Mouse (Mus musculus) 416B (cell line): Measurements from ENCODE around the gene Ceacam19.
"Not testable (repeated sequence)": the region's sequence is repeated elsewhere in the genome, so short reads cannot be mapped to it uniquely, and the experiment has no call there.

Source experiments
- DNase-seq: peaks from one replicate; pipeline ENCODE4 v3.0.0; 2011; ENCODE audit warnings: low read depth

The Ceacam19 gene

DNA sequence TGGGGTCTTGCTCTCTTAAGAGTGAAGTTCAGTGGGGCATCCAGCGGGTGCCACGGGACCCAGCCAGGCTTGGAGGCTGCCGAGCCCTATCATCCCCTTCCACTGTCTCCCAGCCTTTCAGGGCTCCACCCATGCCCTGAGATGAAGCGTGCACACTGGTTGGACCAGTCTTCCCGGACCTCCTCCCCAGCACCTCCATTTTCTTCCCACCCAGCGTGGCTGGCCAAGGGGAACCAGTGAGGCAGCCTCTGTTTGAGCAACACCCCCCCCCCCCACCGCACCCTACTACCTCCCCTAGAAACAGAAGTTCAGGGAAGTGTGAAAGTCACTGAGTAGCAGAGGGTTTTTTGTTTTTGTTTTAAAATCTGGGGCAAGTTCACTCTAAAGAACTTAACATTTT lies at the start of gene Ceacam19:
Ceacam19 (minus strand) TSS at position 117 of the 400 bp plus-strand sequence.
- no peak for DNase-seq

DNA sequence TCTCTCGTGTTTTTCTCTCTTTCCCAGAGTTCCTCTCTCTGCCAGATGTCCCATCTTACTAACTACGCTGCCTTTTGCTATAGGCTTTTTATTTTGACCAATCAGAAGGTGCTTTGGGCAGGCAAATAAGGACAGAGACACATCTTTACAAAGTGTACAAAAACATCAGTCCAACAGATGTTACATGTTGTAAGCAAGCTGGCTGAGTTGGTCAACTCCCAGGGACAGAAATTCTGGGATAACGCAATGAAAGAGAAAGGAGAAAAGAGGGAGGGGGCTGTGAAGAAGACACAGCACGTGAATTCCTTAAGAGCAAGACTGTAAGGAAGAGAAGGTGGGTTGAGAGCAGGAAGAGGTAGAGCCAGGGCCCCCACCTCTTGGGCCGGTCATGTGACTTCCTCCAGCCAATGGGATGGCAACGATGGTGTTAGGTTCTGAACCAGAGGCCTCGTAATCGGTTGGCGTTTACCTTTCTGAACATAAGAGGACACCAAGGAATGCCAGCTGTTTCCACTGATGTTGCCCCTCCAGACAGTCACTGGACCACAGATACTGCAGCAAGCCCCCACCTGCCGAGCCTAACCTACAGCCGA lies 49.6 kb upstream of the Ceacam19 start:
- DNase-seq, result no peak

DNA sequence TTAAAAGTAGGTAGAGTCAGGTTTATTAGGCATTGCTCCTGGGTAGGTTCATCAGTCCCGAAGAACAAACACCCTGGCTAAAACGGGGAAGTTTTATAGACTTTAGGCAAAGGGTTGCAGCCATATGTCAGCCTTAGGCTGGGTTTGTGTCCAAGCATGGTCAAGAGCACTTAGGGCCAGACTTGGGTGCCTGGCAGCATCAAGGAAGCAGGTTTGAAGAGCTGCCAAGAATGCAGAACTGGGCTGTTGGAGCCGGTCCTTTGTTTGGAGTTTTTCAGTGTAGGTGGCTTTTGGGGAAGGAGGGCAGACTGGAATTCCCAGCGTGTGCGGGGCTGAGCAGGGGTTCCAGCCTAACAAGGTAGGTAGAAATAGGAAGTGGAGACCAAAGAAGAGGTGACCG lies 48.2 kb upstream of the Ceacam19 start:
- DNase-seq, result peak; percentile 50

DNA sequence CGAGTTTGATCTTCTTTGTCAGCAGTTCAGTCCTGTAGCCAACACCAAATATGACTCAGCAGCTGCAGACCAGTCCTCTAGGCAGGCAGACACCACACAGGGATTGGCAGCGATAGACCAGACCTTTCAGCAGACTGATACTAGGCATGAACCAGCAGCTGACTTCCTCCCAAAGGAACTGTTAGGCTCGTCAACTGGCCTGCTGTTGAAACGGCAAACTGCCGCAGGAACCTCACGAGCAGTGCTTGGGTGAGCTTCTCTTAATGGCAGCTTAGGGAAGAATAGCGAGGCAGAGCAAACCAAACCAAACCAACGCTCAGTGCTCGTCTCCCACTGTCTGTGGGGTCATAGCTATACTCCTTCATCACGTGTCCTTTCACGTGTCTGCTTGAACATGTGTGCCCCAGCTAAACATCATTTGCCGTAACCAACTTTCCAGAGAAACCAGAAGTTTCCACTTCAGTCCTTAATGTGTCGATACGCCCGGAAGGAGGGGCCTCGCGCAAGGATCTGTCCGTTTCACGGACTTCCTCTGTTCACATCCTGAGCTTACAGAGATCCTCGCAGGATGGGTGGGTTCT lies 47.5 kb upstream of the Ceacam19 start:
- DNase-seq, result peak; percentile 96

DNA sequence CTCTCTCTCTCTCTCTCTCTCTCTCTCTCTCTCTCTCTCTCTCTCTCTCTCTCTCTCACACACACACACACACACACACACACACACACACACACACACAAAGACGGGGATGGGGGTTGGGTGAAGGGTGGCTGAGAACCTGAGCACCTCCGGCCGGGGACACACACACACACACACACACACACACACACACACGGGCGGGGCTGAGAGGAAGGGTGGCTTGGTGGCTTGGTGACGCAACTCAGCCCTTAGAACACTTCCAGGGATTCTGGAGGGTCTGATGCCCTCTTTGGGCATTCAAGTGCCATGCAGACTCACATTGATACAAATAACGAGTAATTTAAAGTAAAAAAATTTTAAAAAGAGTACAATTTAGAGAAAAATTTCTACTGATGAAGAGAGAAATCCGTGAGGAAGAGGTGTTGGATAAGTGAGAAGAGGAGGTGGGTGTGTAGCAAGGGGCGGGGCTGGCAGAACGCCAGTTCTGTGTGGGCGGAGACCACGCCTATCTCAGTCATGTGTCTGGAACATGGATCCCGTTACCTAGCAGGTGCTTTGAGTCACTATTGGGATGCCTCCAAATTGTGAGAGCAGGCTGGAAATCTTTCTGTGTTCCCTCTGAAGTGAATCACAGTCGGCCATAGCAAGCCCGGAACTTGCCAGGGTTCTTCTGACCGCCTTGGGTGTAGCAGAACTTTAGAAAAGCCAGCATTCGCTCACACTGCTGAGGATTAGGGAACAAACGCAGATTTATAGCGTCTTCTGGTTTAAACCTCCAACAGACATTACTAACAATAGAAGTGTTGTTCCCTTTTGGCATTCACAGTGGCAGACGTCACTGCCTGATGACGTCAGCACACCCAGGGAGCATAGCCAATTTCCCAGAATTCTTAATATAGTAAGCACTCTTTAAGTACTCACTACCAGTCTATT lies 45.4 kb upstream of the Ceacam19 start:
- DNase-seq, result peak; percentile 95

DNA sequence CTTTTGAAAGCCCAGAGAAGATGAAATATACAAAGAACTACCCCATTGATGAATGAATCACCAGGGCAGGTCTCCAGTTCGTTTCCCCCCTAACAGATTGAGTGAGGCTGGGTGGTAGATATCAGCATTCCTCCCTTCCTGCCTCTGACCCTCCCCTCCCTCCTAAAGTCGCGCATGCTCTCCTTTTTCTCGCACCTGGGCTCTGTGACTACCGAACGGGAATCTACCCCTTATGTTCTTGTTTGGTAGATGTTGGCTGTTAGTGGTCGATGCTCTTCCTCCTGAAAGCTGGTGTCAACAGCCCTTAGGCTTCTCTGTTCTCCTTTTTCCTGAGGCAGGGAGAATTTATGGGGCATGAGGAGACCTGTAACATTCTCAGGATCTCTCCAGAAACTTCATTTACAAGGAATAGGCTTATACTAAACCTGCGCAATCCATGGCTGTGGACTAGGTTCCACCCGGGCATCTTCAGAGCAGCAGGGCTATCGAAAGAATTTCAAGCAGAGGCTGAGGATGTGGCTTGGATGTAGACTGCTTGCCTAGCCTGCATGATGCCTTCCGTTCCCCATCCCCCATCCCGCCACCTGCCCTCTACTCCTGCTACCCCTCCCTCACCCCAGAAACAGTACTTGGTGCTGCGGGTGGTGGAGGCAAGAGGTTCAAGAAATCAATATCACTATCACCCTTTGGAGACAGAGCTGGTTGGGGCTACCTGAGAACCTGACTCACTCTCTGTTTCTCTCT lies 44.5 kb upstream of the Ceacam19 start:
- DNase-seq, result peak; percentile 80

DNA sequence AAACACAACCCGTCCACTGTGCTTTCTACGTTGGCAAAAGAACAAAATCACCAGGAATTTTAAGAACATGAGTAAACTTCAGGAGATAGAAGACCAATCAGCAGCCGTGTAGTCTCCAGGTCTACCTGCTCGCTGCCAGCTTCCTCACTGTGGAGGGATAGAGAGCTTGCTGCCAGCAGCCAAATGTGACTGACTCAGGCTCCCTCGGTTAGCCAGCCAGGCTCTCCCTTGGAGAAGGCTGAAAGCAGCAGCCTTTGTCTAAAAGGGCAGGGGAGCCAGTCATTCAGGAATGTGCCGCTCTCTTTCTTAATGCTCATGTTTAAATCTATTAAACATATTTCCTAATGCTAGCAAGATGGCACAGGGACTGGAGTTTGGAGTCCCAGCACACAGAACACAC lies 42.7 kb upstream of the Ceacam19 start:
- not testable (repeated sequence) for DNase-seq

DNA sequence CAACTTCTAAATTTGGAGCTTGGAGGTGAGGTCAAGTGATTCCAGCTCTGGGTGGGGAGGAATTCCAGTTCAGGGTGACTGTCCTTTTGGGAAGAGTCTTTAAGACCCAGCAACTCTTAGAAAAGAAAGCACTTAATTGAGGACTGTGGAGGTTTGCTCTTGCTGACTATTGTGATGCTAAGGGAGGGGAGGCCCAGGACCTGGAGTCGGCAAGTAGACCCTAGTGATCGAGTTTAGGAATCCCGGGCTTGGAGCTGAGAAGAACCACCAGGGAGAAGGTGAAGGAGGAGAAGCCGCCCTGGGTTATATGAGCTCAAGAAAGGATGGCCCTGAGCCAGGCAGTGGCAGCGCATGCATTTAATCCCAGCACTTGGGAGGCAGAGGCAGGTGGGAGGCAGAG lies 40.7 kb upstream of the Ceacam19 start:
- DNase-seq, result no peak

DNA sequence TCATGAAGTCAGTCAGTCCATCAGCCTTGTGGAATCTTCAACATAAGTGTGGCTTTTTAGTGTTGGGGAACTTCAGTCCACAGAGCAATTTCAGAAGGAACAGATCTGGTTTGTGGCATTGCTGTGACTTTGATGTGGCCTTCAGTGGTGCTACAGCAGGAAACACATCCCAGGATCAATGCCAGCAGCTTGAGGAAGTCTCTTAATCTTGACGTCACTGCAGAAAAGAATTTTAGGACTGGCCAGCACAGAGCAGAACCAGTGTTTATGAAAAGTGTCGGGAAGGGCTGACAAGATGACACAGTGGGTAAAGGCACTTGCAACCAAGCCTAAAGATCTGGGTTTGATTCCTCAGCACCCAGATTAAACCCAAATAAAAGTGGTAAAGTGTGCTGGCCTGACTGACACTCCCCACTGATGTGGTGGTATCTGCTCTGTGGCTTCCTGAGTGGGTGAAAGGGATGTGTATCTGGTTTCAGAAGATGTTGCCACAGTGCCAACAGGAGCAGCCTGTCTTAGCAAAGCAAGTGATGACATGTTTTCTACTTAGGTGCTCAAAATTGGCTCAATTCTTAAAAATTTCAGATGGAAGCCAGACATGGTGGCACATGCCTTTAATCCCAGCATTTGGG lies 39.2 kb upstream of the Ceacam19 start:
- peak; percentile 86 for DNase-seq

DNA sequence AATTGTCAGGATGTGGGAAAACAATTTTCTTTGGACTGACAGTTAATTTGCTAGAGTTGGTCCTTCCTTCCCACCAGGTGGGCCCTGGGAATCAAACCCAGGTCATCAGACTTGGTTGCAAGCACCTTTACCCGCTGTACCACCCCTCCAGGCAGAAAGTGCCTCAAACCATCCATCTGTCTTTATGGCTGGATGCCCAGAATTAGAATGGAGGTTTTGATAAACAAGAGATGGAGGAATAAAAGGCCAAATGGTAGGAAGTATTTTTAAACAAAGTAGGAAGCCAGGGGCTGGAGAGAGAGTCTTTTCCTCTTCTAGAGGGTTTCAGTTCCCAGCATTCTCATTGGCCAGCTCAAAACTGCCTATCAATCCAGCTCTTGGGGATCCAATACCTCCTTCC lies 37.6 kb upstream of the Ceacam19 start:
- DNase-seq, result no peak

DNA sequence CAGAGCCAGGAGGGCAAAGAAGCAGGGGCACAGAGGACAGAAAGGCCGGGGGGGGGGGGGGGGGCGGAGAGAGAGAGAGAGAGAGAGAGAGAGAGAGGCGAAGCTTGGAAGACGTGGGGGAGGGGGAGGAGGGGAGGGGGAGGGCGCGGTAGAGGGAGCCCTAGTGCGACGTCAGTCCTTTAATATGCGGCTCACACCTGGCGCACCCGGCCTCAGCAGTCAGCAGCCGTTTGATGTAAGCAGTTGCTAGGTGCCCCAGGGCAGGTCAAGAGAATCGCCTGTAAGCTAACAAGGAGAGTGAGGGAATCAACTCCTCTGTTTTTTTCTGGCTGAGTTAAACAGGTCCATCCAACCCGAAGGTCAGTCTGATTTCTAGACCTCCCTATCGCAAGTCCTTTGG lies 36.0 kb upstream of the Ceacam19 start:
- no peak for DNase-seq

DNA sequence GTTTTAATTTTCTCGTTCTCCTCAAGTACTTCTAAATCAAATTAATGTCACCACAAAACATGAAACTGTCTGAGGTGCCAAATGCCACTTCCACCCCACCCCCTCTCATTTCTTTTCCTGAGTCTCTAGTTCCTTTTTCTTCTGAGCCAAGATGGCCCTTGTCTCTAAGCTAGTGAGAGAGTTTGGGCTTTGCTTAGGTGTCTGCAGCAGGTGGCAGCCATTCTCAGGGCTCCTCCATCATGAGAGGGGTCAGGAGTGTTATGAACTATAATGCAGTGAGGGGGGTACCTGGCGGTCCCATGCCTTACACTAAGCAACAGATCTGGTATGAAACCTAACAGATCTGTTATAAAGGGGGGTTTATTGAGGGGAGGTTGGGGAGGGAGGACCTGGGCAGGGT lies 35.6 kb upstream of the Ceacam19 start:
- DNase-seq, result no peak

DNA sequence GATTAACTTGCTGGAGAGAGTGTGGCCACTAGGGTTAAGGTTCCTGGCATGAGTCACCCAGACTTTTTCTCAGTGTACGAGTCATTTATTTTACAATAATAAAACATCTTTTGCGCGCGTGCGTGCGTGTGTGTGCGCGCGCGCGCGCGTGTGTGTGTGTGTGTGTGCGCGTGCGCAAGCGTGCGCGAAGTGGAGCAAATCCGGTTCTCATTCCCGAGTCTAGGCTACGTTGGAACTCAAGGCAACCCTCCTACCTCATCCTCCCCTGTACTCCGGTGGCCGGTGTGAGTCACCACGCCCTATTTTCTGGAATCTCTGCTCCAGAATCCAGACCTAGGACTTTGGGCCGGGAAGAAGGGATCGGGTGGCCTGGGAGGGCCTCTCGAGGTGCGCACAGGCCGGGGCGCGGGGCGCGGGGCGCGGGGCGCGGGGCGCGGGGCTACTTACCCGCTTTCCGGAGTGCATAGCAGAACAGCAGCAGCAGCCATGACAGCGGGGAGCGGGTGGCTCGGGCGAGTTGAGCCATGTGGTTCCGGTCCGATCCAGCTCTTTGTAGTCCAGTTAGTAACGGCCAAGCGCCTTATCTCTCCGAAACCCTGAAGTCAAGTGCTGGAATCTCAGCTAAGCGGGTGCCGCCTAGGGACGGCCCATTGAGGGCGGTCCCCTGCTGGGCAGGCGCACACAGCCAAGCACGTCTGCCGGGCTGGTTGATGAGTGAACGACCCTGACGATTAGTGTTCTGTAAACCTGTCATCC lies 32.9 kb upstream of the Ceacam19 start, which contains the start of gene Pvr:
Pvr (minus strand) TSS at position 655 of the 756 bp plus-strand sequence.
- DNase-seq, result peak; percentile 81

DNA sequence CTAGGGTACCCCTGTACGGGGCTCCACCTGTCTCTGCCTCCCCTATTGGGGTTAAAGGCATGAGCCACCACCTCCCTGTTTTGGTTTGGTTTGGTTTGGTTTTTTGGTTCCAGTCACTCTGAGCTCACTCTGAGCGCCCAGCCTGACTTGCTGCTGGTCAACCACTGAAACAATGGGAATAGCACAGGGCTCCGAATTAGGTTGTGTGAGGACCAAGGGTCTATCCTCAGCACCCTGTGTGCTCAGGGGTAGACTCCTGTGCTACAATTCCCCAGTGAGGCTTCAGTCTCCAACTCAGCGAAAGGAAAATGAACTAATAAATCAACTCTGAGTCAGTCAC lies 32.4 kb upstream of the Ceacam19 start:
- DNase-seq, result peak; percentile 22

DNA sequence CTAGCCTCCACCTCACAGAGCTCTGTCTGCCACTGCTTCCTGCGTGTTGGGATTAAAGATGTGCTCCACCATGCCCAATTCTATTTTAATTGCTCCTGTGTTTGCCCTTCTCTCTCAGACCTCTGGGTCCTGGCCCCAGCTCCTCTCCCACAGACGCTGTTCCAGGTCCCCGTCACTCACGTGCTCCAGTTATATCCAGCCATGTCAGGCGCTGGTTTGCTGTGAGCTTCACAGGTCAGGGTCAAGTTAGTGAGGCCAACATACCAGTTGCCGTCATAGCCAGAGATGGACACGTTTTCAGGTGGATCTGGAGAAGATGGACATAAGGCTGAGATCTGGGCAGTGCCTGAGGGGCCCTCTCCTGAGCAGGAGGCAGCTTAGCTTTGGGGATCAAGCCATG lies 26.8 kb upstream of the Ceacam19 start:
- DNase-seq, result no peak

DNA sequence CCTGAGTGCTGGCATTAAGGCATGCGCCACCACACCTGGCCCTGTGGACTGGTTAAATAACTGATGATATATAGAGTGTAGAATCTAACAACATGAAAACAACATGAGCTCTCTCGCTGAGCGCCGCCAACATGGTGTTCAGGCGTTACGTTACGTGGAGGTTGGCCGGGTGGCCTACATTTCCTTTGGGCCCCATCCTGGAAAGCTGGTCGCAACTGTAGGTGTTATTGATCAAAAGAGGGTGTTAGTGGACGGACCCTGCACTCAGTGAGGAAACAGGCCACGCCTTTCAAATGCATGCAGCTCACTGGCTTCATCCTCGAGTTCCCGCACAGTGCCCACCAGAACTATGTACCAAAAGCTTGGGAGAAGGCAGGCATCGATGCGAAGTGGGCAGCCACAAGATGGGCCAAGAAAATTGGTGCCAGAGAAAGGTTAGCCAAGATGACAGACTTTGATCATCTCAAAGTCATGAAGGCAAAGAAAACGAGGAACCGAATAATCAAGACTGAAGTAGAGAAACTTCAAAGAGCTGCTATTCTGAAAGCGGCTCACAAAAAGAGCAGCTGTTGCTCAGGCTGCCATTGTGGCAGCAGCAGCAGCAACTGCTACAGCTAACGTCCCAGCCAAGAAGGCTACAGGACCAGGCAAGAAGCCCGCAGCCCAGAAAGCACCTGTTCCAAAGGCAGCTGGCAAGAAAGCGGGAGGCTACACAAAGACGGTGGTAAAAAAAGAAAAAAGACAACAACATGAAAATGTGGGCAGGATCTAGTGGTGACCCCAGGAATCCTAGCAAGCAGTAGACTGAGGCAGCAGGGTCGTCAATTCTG lies 24.1 kb upstream of the Ceacam19 start:
- DNase-seq, result no peak

DNA sequence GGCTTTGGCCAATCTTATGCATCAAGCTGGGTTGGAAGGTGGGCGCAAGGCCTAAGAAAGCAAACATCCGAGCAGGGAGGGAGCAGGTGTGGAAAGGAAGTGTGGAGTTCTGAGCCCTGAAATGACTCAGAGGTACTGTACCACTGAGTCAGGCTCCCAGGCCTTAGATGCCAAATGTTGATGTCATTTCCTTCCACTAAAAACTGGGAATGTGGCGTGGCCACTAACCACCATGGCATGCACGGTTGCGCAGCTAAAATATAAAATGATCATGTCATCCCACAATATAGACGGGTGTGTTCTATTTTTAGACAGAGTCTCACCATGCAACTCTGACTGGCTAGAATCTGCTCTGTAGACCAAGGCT lies 23.5 kb upstream of the Ceacam19 start:
- DNase-seq, result no peak

DNA sequence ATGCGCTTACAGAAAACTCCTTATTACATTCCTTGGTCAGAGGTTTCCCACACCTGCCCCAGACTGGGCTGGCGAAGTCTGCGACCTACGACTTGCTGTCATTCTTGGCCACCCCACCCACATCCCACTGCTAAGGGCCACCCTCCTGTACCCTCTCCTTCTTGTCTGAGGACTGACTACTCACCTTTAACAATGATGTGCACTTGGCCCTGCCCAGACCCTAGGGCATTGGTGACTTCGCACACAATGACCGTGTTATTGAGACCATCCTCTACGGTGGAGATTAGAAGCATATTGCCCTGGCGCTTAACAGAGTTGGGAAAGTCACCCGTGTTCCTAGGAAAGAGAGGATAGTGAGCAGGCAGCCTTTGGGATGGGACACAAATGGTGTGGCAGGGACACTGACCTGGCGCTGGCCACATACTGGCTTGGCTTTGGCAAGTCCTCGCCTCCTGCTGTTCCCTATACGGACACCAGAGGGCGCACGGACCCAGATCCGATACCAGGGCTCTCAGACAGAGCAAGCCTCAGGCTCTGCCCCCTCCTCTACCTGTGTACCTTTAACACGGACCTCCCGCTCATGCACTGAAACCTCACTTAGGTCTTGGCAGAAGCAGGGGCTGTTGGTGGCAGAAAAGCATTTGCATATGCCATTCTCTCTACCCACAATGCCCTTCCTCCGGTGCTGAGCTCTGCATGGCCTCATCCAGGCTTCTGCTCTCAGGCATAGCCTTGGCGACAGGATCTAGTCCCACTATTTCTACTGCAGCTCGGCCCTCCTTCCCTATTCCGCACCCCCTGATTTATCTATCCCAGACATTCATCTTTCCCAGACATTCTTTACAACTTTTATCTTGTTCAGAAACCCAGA lies 22.9 kb upstream of the Ceacam19 start:
- DNase-seq, result peak; percentile 74

DNA sequence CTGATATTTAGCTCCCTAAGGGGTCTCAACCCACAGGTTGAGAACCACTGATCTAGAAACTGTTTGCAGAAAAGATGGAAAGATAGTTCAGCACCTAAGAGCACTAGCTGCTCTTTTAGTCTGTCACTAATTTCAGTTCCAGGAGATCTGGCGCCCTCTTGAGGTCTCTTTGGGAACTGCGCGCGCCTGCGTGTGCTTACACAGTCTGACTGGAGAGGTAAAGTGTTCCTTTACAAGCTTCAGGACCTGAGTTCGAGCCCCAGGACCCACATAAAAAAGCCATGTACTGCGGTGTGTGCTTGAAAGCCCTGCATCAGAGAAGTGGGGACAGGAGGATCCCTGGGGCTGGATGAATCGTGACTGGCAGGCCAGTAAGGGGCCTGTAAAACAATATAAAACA lies 2.1 kb upstream of the Ceacam19 start:
- DNase-seq, result peak; percentile 81
